Mouse (Mus musculus) adrenal gland, adult 2 months (tissue): Measurements from ENCODE around the gene Usp39. TPM values are rescaled to one million over a fixed set of nuclear protein-coding genes. Genes with fewer than 3 reads are reported as not detected.

Source experiments
- DNase-seq: peaks from one replicate; pipeline ENCODE4 v3.0.0; 2021
- polyA plus RNA-seq: library from polyadenylated mRNA; depleted of rRNA; stranded (reverse); fragments of >200 nt; gene quantifications from 2 replicates; pipeline ENCODE4 v1.2.3, GENCODE M21; 2012; rRNA removed
- total RNA-seq, 2 experiments: library from RNA; stranded (reverse); gene quantifications; 2 replicates each; pipeline ENCODE4 v1.2.3; 2021

The Usp39 gene
- total and polyA plus RNA-seq, 3 experiments, result 8.5 to 32.4 (median 31.2) TPM

DNA sequence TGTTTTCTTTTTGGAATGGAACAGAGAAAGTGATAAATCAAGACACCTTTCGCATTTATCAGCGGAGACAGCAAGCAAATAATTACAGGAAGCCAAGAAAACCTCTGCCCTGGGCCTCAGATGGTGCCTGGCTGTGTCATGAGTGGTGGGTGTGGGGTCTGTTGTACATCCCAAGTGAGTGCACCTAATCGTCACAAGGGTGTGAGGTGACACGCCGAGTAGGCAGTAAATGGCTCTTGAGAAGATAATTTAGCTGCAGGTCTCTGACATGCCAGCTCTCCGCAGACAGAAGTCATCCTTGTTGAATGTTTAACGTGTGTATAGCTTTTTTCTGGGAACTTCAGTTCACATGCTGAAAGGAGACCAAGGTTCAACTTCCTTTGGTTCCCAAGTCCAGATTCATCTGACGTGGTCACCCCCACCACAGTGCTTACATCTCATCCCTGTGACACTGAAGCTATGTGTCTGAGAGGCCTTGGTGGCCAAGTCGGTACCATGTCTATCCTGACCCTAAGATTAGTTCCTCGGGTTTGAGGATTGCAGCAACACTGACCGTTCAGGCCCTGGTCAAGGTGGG lies 42.5 kb downstream of the Usp39 start:
- no peak for DNase-seq

DNA sequence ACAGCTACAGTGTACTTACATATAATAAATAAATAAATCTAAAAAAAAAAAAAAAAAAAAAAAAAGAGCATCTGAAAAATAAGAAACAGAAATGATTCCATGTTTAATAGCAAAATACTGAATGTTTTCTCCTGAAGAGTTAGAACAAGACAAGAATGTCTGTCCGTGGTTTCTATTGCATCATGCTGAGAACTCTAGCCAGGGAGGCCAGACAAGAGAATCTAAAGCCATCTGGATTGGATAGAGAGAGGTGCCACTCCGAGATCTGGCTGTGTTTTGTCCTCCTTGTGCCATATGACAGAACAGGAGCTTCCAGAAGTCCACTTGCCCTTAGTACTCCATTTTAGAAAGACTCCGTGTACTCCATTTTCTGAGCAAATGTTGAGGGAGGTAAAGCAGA lies 47.2 kb downstream of the Usp39 start:
- no peak for DNase-seq

DNA sequence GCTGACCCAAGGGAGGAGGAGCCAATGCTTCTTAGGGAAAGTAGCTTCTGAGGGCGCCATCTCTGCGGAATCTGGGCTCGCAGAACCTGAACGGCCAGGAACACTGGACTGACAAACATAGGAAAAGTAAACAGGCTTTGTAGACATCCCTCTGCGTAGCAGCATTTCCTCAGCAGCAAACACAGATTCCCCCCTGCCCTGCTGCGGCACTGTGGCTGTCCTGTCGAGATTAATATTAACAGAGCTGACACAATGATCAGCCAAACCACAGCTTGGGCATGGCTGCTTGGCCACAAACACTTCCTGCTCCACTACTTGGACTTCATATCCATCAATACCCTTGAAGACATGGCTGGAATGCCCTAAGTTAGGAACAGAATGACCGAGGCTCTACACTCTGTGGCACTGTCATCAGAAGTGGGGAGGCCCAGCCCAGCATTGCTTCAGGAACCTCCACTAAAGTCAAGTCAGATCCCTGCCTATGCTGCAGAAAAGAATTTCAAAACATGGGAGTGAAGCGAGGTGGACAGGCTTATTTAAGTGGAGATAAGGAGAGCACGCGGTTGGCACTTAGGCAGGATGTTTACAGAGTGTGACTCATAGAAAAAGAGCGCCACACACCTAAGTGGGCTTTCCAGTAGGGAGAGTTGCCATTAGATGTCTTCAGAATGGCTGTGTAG lies 51.9 kb downstream of the Usp39 start:
- no peak for DNase-seq

DNA sequence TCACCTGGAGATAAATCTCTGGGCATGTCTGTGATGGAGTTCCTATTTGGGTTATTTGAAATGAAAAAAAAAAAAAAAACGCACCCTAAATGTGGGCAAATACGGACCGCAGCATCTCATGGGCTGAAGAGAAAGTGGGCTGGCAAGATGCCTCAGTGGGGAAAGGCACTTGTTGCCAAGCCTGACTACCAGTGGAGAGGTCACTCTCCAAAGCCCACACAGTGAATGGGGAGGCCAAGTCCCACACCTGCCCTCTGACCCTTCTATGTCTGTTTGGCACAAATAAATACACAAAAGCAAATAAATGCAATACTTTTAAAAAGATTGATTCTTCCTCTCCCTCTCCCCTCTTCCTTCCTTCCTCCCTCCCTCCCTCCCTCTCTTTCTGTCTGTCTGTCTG lies 55.5 kb downstream of the Usp39 start:
- DNase-seq, result no peak

DNA sequence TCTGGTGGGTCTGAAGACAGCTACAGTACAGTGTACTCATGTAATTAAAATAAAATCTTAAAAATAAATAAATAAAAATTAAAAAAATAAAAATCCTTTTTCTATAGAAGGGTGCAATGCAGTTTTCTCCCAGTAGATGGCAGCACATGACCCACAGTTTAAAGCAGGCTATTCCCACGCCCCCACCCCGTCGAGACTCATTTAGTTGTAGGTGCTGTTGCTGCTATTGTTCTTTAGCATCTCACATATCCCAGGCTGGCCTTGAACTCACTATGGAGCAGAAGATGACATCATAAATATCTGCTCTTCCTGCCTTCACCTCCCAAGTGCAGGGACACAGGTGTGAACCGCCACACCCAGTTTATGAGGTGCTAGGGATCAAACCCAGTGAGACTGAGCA lies 61.1 kb downstream of the Usp39 start:
- DNase-seq, result no peak

DNA sequence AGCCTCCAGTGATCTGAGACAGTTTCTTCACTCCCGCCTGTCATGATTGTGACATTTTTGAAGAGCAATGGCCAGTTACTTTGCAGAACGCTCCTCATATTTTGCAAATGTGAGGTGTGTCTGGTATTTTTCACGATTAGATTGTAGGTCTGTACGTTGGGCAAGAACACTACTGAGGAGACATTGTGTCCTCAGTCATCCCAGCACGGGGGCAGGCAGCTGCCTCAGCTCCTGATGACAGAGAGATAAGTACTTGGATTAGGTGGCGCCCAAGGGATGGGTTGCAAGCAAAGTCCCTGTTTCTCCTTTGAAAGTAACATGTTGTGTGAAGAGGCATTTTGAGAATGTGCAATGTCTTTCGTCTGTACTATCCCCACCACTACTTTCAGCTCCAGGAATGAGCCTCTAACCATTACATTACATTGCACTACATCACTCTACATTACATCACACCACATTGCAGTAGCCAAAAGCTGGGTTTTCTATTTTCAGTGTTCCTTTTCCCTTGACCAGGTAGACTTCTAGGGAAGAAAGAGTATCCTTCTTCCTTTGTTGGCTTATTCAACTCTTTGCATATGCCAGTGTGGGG lies 64.5 kb downstream of the Usp39 start:
- no peak for DNase-seq

DNA sequence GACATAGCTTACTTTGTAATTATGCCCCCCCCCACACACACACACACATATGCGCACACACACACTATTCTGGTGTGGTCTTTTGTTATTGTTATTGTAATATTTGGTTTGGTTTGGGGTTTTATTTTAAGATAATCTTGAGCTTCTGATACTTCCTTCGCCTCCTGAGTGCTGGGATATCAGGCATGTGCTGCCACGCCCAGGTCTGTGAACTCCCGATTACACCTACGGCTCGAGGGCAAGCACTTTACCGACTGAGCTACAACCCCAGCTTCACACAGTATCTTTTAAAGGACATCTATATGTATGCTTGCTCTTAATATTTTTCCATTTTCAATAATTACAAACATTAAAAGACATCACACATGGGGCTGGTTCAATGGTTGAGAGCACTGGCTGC lies 65.5 kb downstream of the Usp39 start:
- no peak for DNase-seq

DNA sequence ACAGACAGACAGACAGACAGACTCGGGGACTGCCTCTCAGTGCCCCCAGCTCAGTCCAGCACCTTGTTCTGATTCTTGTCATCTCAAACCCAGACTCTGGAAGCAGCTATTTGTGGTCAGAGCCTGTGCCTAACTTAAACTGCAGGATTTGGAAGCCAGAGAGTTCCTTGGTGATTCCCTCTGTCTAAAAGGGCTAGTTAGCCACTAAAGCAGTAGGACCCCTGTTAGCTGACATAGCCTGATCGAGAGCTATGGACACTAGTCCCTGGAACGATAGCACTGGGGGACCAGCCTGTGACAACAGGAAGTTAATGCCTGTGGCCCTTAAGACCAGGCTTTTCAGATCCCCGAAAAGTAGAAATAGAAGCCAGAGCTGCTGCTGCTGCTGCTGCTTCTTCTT lies 66.1 kb downstream of the Usp39 start:
- DNase-seq, result no peak

DNA sequence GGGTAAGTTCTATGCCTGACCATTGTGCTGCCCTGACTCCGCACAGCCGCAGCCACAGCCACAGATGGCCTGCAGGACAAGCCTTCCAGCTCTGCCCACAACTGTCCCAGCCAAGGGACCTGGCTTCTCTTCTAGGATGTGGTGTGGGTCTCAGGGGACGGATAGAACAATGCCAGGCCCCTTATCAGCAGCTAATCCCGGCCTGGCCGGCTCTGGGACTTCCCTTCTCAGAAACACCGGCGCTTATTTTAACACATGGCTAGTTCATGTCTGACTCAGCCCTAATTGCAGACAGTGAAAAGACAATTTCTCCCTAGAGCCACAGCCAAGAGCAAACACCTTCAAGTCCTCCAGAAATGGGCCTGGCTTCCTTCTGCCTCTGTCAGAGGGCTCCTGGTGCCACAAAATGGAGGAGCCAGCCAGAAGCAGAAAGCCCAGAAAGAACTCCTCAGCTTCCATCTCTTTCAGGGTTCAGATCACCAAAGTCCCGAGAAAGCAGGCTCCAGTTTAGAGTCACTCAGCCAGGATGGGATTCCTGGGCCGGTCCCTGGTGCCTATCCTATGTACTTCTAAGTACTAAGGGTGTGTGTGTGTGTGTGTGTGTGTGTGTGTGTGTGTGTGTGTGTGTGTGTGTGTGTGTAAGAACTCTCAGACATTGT lies 67.3 kb downstream of the Usp39 start:
- DNase-seq, result peak; percentile 41

DNA sequence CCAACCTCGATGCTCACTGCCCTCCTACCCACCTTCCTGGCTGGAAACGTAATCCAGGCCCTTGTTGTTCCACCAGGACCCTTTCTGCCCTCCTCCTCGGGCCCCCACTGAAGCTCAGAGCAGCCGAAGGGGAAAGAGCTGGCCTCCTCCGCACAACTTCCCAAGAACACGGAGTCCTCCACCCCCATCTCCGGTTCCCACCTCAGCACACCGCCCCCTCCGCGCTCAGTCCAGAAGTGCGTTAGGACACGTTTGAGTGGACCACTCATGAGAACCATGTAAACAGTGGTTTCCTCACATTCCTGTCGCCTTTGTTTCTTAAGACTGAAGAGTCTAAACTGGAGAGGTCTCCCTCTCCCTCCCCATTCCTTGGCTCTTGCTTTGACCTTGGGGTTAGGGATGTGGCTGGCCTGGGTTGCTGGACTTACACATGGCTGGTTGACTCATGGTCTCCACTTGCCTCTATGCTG lies 68.0 kb downstream of the Usp39 start:
- DNase-seq, result no peak

DNA sequence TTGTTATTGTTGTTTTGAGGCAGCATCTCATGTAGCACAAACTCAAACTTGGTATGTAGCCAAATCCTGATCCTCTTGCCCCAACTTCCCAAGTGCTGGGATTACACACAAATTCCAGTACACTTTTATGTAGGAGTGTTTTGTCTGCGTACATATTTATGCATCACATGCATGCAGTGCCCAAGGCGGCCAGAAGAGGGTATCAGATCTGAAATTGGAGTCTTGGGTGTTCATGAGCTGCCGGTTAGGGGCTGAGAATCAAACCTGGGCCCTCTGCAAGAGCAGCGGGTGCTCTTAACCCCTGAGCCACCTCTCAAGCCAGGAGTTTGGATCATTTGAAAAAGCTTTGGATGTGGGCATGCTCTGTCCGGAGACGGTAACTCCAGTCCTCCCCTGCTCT lies 68.8 kb downstream of the Usp39 start:
- DNase-seq, result no peak

DNA sequence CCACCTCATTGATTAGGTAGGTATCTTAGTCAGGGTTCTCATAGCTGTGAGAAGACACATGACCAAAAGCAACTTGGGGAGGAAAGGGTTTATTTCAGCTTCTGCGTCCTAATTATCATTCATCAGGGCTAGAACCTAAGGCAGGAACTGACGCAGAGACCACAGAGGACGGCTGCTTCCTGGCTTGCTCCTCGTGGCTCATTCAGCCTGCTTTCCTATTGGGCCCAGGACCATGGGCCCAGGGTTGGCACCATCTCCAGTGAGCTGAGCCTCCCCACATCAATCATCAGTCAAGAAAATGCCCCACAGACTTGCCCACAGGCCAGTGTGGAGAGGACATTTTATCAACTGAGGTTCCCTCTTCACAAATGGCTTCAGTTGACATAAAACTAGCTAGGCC lies 69.5 kb downstream of the Usp39 start:
- no peak for DNase-seq

DNA sequence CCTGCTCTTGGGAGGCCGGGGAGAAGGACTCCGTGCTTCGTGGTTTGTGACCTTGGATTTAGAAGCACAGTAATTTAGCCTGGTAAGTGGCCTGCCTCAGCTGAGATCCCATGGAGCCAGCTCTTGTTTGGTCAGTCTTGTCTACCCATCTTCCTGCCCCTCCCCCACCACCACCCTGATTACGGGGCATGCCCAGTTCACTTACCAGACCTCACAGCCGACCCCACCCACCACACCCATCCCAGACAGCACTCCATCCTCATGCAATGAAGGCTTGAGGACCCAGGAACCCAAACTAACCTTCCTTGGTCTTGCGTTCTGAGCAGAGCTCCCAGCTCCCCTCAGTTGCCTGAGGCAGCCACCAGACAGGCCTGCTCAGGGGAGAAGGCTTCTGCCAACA lies 71.8 kb downstream of the Usp39 start:
- DNase-seq, result no peak

DNA sequence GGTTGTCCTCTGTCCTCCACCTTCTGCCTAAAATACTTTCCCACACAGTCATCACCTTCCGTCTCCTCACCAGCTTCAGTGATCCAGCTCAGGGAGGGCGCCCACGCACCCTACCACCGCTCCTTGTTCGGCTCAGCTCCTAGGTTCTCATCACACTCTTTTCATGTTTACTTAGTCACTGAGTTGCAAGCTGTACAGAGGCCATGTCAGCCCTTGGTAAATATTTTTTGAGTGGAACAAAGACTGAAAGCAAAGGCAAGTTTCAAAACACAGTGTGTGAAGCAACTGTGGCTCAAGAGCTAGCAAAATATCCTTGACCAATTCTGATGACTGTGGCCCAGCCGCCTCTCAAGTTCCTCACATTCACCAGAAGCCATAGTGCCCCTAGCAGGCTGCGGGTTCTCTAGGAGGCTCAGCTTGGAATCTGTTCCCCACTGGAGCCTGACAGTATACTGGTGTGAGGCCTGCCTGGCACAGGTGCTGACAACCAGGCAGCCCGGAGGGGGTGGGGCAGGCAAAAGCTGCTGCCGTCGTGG lies 72.8 kb downstream of the Usp39 start:
- peak; percentile 33 for DNase-seq

DNA sequence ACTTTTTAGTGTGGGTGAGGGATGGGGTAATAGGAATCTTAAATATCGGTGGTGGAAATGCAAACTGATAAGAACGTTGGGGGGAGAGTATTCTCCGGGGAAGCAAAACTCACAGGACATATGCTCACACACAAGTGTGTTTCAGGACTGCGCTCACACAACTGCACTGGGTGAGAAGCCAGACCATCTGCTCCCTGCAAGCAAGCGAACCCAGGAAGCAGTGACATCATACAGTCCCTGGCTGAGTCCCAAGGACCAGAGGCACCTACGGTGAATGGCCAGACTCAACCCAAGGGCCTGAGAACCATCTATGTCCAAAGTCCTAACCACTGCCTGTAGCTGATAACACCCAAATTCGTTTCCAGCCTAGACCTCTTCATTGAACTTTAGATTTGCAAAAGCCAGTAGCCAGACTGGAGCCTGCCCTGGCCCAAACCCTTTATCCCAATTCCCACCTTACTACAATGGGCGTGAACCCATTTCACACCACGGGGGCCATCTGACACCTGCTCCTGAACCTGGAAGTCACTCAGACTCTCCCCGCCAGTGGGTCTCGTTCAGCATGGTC lies 73.9 kb downstream of the Usp39 start:
- peak; percentile 26 for DNase-seq

DNA sequence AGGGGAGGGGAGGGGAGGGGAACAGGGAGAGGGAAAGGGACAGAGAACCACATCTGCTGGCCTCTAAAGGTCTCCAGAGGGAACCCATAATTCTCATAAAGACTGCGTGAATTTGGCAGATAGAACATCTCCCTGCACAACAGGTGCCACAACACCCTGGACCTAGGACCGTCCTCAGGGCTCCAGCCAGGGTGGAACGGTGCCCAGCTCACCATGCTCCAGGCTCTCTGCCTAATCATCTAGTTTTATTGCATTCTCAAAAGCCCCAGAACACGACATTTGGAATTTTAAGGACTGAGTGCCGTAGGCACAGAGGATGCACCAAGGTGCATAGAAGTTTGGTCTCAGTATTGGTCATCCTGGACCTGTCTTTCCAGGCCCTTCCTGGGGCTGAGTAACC lies 74.7 kb downstream of the Usp39 start:
- no peak for DNase-seq

Other genes starting within 250 kb of the Usp39 start
- gene St3gal5, start 247.6 kb downstream of the Usp39 start, total RNA-seq, result 100 to 1,000 TPM; 137 to 188 TPM
- gene St3gal5, start 247.6 kb downstream of the Usp39 start, polyA plus RNA-seq, result 149 and 235 TPM in 2 replicates
- gene Atoh8, start 109.6 kb downstream of the Usp39 start, total RNA-seq, result 1 to 10 TPM; 2.3 to 3.1 TPM
- gene Atoh8, start 109.6 kb downstream of the Usp39 start, polyA plus RNA-seq, result 5.5 and 8.3 TPM in 2 replicates
- not detected for gene Sftpb, start 40.6 kb downstream of the Usp39 start, total RNA-seq
- gene Sftpb, start 40.6 kb downstream of the Usp39 start, polyA plus RNA-seq, result 0.09 and 0.62 TPM in 2 replicates
- 10 to 100 TPM; 21.0 to 28.4 TPM for gene 0610030E20Rik, start 2.1 kb upstream of the Usp39 start, total RNA-seq
- 20.3 and 21.9 TPM in 2 replicates for gene 0610030E20Rik, start 2.1 kb upstream of the Usp39 start, polyA plus RNA-seq
- gene Tmem150a, start 10.3 kb upstream of the Usp39 start, total RNA-seq, result 10 to 100 TPM; 22.6 to 25.1 TPM
- 48.8 and 55.2 TPM in 2 replicates for gene Tmem150a, start 10.3 kb upstream of the Usp39 start, polyA plus RNA-seq
- 100 to 1,000 TPM; 283 to 489 TPM for gene Rnf181, start 21.8 kb upstream of the Usp39 start, total RNA-seq
- 224 and 444 TPM in 2 replicates for gene Rnf181, start 21.8 kb upstream of the Usp39 start, polyA plus RNA-seq
- gene Vamp5, start 35.3 kb upstream of the Usp39 start, total RNA-seq, result 10 to 100 TPM; 25.3 to 43.4 TPM
- 16.4 and 17.4 TPM in 2 replicates for gene Vamp5, start 35.3 kb upstream of the Usp39 start, polyA plus RNA-seq
- gene Vamp8, start 45.5 kb upstream of the Usp39 start, total RNA-seq, result 100 to 1,000 TPM; 130 to 158 TPM
- 71.8 and 106 TPM in 2 replicates for gene Vamp8, start 45.5 kb upstream of the Usp39 start, polyA plus RNA-seq
- gene Ggcx, start 69.1 kb upstream of the Usp39 start, total RNA-seq, result 10 to 100 TPM; 47.1 to 68.7 TPM
- 30.2 and 34.5 TPM in 2 replicates for gene Ggcx, start 69.1 kb upstream of the Usp39 start, polyA plus RNA-seq
- gene Mat2a, start 94.4 kb upstream of the Usp39 start, total RNA-seq, result 100 to 1,000 TPM; 203 to 251 TPM
- gene Mat2a, start 94.4 kb upstream of the Usp39 start, polyA plus RNA-seq, result 121 and 150 TPM in 2 replicates
- gene Sh2d6, start 176.5 kb upstream of the Usp39 start, total RNA-seq, result under 1 TPM; 0.23 to 0.24 TPM
- 0.25 and 0.49 TPM in 2 replicates for gene Sh2d6, start 176.5 kb upstream of the Usp39 start, polyA plus RNA-seq
- gene Capg, start 199.2 kb upstream of the Usp39 start, total RNA-seq, result 10 to 100 TPM; 32.2 to 56.3 TPM
- 38.9 and 41.9 TPM in 2 replicates for gene Capg, start 199.2 kb upstream of the Usp39 start, polyA plus RNA-seq